Mouse (Mus musculus) lung, postnatal 4 days (tissue): ENCODE measurements at regions not wholly inside any gene's neighbourhood (a gene's known extent, or its start where the extent isn't known, plus 50 kb on each side); places are given as distances from the start of the nearest gene placed in this dataset.

Experiments used
- DNase-seq, 2 experiments: peaks; one replicate each; pipeline ENCODE4 v3.0.0; 2021

DNA sequence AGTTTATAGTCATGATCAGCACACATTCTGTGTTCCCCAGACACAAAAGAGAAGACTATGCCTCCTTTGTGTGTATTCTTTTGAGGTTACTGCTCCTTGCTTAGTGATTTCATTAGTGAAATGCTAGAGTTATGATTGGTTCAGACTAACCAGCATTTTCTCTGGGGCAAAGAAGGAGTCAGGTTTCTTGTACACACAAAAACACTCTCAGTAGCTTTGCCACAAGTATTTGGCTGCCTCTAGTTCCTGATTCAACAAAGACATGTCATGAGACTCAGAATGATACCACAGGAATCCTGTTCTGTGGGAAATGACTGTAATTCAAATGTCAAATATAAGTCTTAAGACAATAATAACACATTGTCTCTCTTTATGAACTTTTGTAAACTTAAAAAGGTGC lies 86.9 kb downstream of the Alx1 start:
- no peak for DNase-seq

GRCm38 (mm10) chr10:102940823-102941519 lies 89.0 kb downstream of the Alx1 start:
- DNase-seq, result no peak

DNA sequence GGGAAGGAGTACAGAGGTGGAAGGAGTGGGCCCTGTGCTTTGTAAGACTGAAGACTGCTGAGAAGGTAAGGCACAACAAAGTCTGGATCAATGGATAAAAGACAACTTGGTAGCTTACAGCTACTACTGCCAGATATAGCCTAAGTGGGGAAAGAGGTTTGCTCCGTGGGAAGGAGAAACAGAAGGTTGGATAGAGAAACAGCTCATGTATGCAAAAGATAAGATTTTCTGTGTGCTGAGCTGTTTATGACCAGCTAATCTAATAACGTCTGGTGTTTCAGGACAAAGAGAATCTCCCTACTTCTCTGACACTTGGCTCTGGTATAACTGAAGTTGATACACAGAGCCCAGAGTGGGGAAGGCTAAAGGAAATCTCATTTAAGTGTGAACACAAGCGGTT lies 98.6 kb downstream of the Alx1 start:
- DNase-seq, result no peak

DNA sequence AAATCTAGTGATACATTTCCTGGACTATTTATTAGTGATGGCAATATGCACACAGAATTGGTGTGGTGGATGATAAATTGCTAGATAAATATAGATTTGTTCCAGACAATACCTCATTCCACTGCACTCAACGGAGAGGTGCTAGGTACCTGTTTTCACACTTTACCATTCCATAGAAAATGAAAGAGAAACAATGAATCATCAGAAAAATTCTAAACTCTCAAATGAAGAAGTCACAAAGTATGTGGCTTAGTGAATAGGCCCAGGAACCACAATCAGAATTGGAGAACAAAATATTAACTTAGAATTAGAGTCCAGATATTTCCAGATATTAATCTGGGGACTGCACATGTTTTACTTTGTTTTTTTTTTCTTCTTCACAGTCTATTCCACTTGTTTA lies 101.4 kb downstream of the Alx1 start:
- DNase-seq, result no peak

DNA sequence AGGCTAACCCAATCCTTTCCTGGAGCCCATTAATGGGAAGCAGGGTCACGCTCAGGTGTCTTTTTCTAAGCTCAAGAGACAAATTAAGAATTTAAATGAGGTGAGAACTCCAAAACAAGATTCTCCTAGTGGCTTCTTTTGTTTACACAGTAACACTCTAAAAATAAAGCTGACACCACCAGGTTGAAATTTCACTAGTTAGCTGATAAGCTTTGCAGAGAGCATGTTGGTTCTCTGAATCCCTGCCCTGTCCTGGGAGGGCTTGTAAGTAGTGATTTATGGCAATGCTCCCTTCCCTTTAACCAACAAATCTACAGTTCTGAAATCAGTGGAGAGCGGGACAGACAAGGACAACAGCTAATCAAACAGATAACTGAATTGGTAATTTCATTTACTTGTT lies 132.6 kb downstream of the Alx1 start:
- DNase-seq, result no peak

DNA sequence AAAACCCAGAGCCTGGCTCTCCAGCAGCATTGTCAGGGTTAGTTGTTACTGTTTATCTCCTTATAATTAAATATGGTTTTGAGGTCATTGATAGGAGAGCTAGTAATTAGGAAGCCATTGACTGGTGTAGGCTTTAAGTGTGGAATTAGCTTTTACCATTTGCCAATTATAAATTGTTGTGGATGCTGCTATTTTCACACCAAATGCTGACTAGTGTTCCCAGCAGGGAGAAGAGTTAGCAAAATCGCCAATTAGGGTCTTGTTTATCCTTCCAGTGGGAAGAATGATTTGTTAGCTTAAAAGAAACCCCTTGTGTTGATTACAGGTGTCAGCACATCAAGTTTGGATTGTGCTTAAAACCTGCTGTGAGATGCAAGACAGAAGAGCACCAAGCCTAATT lies 134.1 kb downstream of the Alx1 start:
- DNase-seq, result no peak

DNA sequence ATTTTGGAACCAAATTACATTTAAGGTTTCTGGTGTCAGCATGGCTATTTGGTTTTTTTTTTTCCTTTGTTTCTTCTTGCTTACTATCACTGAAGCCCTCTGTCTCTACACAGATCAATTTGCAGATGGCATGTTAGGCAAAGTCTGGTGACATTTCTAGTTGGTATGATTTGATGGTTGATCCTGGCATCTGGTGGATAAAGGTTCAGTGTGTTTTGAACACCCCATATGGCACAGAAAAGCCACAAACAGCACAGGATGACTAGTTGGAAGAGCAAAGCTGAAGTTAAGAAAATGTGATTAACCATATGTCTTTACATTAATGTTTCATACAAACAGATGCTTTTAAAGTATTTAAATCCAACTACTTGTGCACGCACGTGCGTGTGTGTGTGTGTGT lies 137.6 kb downstream of the Alx1 start:
- DNase-seq, result no peak

GRCm38 (mm10) chr10:102889709-102890108 lies 140.3 kb downstream of the Alx1 start:
- DNase-seq, result no peak

DNA sequence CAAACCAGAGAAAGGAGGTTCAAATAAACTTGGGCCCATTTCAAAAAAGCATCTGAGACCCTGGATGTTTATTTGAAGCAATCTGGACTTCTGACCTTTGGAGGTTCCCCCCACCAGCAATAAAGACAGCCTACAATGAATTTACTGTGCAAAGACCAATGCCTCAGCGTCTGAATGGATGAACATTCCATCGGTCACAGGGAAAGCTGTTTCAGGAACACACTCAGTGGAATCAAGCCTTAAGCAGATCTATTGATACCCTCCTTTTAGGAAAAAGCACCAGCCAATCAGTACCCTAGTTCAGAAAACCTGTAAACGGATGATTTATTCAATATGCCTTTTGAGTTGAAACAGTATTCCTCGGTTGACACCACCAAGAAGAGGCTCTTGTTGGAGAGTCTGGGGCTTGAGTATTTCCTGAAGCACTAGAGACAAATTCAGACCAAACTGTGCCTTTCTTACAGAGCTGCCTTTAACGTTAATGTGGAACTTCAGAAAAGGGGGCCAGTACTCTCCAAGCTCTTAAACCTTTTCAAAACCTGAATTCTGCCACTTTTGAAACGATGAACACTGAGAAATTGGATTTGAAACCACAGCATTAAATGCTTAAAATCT lies 148.1 kb downstream of the Alx1 start:
- no peak for DNase-seq

DNA sequence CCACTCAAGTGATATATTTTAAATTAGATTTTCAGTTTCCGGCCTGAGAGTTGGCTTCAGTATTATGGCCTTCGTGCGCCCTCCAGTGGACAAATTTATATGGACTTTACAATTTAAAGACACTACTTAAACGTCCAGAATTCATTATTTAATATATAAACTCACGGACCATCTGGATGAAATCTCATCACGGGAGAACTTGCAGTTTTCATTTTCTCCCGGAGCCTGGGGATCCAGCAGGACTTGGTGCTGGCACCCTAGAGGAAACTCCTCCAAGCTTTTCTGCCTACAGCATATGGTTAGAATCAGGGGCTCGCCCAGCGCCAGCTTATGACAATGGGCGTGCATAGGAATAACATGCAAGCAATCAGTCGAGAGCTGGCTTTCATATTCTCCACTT lies 152.0 kb downstream of the Alx1 start:
- peak; percentile 6 to 21 for DNase-seq

GRCm38 (mm10) chr10:102876946-102877345 lies 153.1 kb downstream of the Alx1 start:
- DNase-seq, result no peak

- no peak for DNase-seq
These were observed 163.1 kb downstream of the Alx1 start for GRCm38 (mm10) chr10:102866920-102867319.

DNA sequence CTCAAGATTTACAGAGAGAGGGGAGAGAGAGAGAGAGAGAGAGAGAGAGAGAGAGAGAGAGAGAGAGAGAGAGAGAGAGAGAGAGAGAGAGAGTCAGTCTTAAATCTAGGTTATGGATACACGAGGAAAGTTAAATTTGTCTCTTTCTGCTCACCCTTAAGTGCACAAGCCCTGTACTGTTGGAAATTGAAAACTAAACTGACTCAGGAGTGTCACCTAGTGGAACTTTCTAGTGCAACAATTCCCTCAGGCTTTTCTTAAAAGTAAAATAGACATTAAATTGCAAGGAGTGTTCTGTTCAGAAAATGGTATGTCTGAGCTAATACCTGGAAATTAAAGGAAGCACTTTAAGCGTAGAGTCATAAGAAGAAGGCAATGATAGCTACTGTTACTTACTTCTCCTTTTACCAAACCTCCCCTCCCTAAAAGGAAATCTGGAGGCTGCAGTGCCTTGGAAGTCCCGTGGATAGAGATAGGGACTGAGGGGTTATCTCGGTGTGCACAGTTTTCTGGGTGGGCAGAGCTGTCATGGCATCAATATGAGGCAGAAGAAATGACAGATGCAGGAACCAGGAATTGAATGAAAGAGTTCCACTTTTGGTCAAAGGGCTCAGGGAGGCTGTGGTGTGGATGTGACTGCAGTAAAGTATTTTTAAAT lies 193.3 kb downstream of the Alx1 start:
- DNase-seq, result no peak

GRCm38 (mm10) chr10:102835814-102836213 lies 194.2 kb downstream of the Alx1 start:
- no peak for DNase-seq

DNA sequence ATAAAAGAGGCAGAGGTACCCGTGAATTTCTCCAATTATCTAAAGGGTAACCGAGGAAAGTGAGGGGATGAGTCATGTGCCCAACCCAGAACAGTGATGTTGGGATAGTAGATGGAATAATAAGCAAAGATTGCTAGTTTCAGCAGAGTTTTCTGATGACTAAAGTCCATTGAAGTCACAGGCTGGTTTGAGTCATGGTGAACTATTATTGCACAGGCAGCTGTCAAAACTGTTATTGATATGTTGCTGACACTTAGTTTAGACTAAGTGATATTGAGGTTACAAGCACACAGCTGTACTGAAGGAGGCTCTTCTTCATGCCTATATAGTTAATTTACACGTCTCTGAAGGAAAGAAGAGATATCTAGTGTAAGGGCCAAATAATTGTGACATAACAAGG lies 200.4 kb downstream of the Alx1 start:
- no peak for DNase-seq

GRCm38 (mm10) chr10:102823434-102823833 lies 206.6 kb downstream of the Alx1 start:
- DNase-seq, result no peak

DNA sequence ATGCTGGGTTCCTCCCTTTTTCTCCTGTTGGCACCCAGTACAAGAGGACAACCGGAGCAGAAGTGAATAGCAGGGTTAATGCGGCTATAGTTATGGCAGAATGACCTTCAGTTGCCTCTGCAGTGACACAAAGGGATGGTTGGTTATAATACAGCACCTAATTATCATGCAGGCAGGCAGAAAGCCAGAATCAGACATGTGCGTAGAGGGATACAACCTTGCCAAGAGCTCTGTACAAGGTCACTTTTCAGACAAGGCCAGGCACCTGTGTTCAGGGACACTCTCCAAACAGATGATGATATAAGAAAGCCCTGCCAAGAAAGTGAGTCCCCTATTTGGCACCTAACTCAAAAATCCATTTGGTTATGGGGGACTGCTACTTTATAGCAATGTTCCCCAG lies 228.6 kb downstream of the Alx1 start:
- DNase-seq, result no peak

- DNase-seq, result no peak
These were observed 250.8 kb downstream of the Alx1 start for GRCm38 (mm10) chr10:102779243-102779642.

- no peak for DNase-seq
These were observed 251.7 kb downstream of the Rassf9 start for GRCm38 (mm10) chr10:102763696-102764095.

DNA sequence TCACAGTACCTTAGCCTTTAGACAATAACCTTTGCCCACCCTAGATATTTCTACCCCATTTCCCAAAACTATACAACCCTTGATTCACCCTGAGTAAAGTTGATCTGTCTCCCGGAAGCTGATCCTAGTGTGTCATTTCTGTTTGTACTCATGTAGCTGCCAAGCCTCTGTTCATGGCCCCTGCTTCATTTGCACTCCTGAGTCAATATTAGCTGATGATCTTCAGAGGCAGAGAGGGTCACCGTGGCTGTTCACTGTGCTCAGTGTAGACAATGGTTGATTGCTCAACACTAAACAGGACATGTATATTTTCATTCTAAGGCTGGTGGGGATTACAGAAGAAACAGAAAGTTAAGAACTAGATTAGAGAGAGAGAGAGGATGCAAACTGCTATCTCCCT lies 250.4 kb downstream of the Rassf9 start:
- no peak for DNase-seq

DNA sequence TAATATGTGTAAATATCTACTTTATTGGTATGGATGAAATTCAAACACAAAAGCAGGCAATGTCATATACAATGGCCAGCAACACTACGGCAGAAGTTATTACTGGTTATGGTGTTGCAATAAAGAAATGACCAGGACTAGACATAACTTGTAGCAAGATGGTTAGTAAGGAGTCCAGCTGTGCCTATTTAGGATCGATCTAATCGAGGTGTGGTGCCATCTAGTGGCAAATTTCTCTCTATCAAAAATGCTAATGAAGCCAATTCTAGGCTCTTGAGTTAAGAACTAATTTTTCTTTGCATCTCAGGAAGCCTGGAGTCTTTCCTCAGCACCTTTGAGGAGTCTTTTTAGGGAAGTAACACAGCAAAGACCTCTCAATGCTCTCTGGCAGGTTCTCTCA lies 223.2 kb downstream of the Rassf9 start:
- DNase-seq, result peak in 1 of 2 experiments; percentile 35

DNA sequence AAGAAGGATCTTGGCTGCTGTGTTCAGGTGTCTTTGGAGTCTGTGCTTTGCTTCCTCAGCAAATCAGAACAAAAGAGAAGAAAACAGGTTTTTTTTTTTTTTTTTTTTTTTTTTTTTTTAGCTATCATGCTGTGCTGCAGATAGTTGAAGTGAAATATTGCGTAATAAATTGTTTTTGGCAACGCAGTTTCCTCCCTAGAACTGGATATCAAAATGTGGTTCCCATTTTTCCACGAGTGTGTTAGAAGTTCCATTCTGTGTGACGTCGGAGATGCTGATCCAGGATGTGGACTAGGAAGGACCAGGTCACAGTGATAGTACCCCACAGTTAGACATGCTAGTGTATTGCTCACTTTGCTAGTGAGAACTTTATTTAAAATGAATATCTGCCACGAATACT lies 220.4 kb downstream of the Rassf9 start:
- DNase-seq, result no peak

DNA sequence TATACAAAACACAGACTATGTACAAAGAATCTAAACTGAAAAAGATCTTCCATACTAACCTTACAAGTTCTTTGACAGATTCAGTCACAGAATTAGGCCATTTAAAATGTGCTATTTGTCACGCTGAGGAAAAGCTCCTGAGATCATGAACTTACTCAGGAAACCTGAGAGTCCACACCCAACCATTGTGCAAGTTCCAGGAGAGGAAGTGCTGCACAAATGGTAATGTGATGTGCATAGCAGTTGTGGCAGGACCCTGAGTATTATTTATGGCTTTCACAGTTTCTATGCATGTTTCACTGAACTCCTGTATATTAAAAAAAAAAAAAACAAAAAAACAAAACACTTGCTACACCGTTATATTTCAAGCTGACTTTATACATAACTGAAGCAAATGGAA lies 200.2 kb downstream of the Rassf9 start:
- DNase-seq, result peak in 1 of 2 experiments; percentile 24

DNA sequence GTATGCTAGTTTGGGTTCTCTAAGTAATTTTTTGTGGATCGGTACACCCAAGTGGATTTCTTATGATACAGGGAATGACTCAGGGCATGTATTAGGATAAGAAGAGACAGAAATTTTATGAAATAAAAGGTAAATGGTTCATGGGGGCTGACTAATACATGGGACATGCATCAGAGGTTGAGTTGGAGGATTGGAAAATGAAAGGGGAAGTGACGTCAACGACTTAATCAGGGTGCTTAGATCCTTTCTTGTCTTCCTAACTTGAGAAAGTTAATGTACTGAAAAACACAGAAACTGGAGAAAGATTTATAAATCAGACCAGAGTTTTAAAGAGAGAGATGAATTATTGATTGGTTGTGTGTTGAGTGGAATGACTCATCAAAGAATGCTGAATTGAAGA lies 193.8 kb downstream of the Rassf9 start:
- no peak for DNase-seq

DNA sequence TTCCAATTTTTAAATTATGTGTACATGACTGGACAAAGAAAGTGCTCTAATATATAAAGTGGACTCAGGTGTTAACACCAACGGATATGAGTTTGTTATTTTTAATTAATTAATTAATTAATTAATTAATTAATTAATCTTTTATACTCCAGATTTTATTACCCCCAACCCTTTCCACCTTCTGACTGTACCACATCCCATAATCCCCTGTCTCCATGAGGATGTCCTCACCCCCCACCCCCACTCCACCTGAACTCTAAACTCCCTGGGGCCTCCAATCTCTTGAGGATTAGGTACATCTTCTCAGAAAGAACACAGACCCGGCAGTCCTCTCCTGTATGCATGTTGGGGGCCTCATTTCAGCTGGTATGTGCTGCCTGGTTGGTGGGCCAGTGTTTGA lies 182.8 kb downstream of the Rassf9 start:
- DNase-seq, result no peak
